Mouse (Mus musculus): Measurements from ENCODE around the gene Chtf18. TPM values are rescaled to one million over a fixed set of nuclear protein-coding genes. Genes with fewer than 3 reads are reported as not detected.

Chtf18 gene
- polyA plus RNA-seq, 1 experiment from 2014 or later = 38.4 TPM

DNA sequence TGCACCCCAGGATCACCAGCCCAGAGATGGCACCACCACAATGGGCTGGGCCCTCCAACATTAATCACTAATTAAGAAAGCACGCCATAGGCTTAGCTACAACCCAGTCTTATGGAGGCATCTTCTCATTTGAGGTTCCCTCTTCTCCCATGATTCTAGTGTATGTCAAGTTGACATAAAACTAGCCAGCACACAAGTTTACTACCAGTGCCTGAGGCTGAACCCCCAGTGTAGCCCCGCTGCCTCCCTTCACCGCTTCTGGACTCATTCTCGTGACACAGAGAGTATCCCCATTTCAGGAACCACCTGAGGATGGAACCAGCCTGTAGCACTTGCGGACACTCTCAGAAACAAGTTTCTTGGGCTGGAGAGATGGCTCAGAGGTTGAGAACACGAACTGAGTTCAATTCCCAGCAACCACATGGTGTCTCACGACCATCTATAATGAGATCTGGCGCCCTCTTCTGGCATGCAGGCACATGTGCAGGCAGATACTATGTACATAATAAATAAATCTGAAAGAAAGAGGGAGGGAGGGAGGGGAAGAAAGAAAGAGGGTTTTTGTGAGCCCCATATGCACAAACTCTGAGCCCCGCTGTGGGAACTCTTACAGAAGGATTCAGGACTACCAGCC, 26.2 kb downstream of the Chtf18 start:
- no peak for ATAC-seq (replicated peaks; ENCODE audit: low FRiP score)
- WGBS = 62% methylated on average over 9 of the region's 9 CpGs
- H3K36me3 ChIP-seq = no peaks in the 10 kb centered on the region

GRCm38 (mm10) chr17:25698446-25698845, 28.8 kb downstream of the Chtf18 start:
- no peak overlapping the region for H3K4me2 ChIP-seq
- no peaks in the 10 kb centered on the region for H3K36me3 ChIP-seq
- 0 out of 2 replicates have a peak, but pooled peaks have one; percentile 62 for ATAC-seq (replicated peaks; ENCODE audit: low FRiP score)
- H3K9me3 ChIP-seq (replicated peaks) = no peaks in the 10 kb centered on the region
- WGBS = 10% methylated on average over 7 of the region's 7 CpGs
- no peaks in the 10 kb centered on the region for H3K4me1 ChIP-seq
- H3K4me3 ChIP-seq (replicated peaks) = no peak overlapping the region
- no peak overlapping the region for H3K27ac ChIP-seq
- H3K9ac ChIP-seq = no peak overlapping the region
- 0 out of 2 replicates have a peak, but pooled peaks cover 3% of the 10 kb centered on the region for H3K27me3 ChIP-seq

More for the DNA sequence above, 26.2 kb downstream of the Chtf18 start:
- Histone ChIP-seq H3K27ac (no peak overlapping the region), H3K27me3 (0 out of 2 replicates have a peak, but pooled peaks cover 3% of the 10 kb centered on the region), H3K9ac (no peak overlapping the region), H3K4me3 (replicated peaks) (no peak overlapping the region), H3K4me1 (no peaks in the 10 kb centered on the region), H3K4me2 (no peak overlapping the region), H3K9me3 (replicated peaks) (no peaks in the 10 kb centered on the region)

DNA sequence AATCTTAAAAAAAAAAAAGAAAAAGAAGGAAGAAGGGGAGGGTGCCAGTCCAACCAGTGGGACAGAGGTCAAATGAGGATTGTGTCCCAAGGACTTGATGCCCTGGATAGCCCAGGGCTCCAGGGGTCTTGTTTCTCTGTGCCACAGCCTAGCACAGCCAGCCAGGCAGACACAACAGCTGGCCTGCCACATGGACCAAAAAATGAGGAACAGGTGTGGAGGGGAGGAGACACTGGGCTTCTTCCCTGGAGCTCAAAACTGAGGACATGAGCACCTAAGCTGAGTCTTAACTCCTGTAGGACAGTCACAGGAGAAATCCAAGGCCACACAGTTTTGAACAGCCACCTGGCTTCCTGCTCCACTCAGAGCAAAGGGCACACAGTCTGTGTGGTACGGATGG, 31.0 kb downstream of the Chtf18 start:
- Histone ChIP-seq H3K27ac (no peak overlapping the region), H3K36me3 (no peaks in the 10 kb centered on the region), H3K4me3 (replicated peaks) (no peak overlapping the region), H3K4me2 (no peak overlapping the region), H3K9ac (no peak overlapping the region), H3K27me3 (0 out of 2 replicates have a peak, but pooled peaks cover 3% of the 10 kb centered on the region), H3K9me3 (replicated peaks) (no peaks in the 10 kb centered on the region), H3K4me1 (no peaks in the 10 kb centered on the region)
- no peak for ATAC-seq (replicated peaks; ENCODE audit: low FRiP score)
- WGBS = 25% methylated on average over 1 of the region's 1 CpGs

- H3K27ac ChIP-seq = no peak overlapping the region
- peaks cover 10% of the 10 kb centered on the region; the same call in 1 of the 2 replicates for H3K27me3 ChIP-seq
- no peak overlapping the region for H3K4me3 ChIP-seq (replicated peaks)
- H3K9me3 ChIP-seq (replicated peaks) = no peaks in the 10 kb centered on the region
- H3K4me1 ChIP-seq = no peaks in the 10 kb centered on the region
- no peak overlapping the region for H3K4me2 ChIP-seq
- H3K9ac ChIP-seq = no peak overlapping the region
- WGBS = 73% methylated on average over 4 of the region's 4 CpGs
- no peaks in the 10 kb centered on the region for H3K36me3 ChIP-seq
- no peak for ATAC-seq (replicated peaks; ENCODE audit: low FRiP score)
Observed at GRCm38 (mm10) chr17:25688922-25689321, 38.3 kb downstream of the Chtf18 start.

- Histone ChIP-seq H3K4me3 (replicated peaks) (no peak overlapping the region), H3K9ac (no peak overlapping the region), H3K27me3 (peaks cover 10% of the 10 kb centered on the region; the same call in 1 of the 2 replicates), H3K9me3 (replicated peaks) (no peaks in the 10 kb centered on the region), H3K27ac (no peak overlapping the region), H3K4me2 (no peak overlapping the region), H3K36me3 (no peaks in the 10 kb centered on the region), H3K4me1 (no peaks in the 10 kb centered on the region)
- 47% methylated on average over 7 of the region's 7 CpGs for WGBS
- no peak for ATAC-seq (replicated peaks; ENCODE audit: low FRiP score)
Observed at GRCm38 (mm10) chr17:25686323-25686722, 40.9 kb downstream of the Chtf18 start.

GRCm38 (mm10) chr17:25681636-25682035, 45.6 kb downstream of the Chtf18 start:
- no peak overlapping the region for H3K4me2 ChIP-seq
- H3K27me3 ChIP-seq = peaks cover 7% of the 10 kb centered on the region; the same call in 1 of the 2 replicates
- no peak overlapping the region for H3K9ac ChIP-seq
- H3K36me3 ChIP-seq = no peaks in the 10 kb centered on the region
- no peak overlapping the region for H3K27ac ChIP-seq
- no peak overlapping the region for H3K4me3 ChIP-seq (replicated peaks)
- no peak for ATAC-seq (replicated peaks; ENCODE audit: low FRiP score)
- no peaks in the 10 kb centered on the region for H3K4me1 ChIP-seq
- 79% methylated on average over 4 of the region's 4 CpGs for WGBS
- no peaks in the 10 kb centered on the region for H3K9me3 ChIP-seq (replicated peaks)

DNA sequence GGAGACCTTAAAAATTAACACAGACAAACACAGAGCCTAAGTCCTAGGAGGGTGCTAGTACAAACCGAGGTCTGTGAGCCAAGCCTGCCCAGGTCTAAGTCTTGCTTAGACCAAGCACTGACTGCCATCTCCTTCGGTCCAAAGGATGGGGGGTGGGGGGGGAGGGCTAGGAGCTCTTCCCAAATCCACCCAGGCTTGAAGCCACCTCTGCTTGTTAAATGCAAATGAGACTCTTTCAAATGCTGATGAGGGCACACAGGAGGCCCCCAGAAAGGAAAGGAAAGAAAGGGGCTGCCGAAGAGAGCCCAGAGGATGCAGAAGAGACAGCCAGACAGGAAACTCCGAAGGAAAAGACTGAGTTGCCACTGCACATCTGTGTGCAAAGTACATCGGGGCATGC, 47.4 kb downstream of the Chtf18 start:
- Histone ChIP-seq H3K27ac (no peak overlapping the region), H3K4me3 (replicated peaks) (no peak overlapping the region), H3K4me1 (no peaks in the 10 kb centered on the region), H3K36me3 (no peaks in the 10 kb centered on the region), H3K27me3 (peaks cover 4% of the 10 kb centered on the region; the same call in 1 of the 2 replicates), H3K9me3 (replicated peaks) (0 out of 2 replicates have a peak, but pooled peaks cover 4% of the 10 kb centered on the region), H3K9ac (no peak overlapping the region), H3K4me2 (no peak overlapping the region)
- 6% methylated on average over 5 of the region's 5 CpGs for WGBS
- no peak for ATAC-seq (replicated peaks; ENCODE audit: low FRiP score)

GRCm38 (mm10) chr17:25677969-25678368, 49.2 kb downstream of the Chtf18 start:
- Histone ChIP-seq H3K4me2 (no peak overlapping the region), H3K4me1 (no peaks in the 10 kb centered on the region), H3K27me3 (no peaks in the 10 kb centered on the region), H3K36me3 (no peaks in the 10 kb centered on the region), H3K27ac (no peak overlapping the region), H3K9me3 (replicated peaks) (0 out of 2 replicates have a peak, but pooled peaks cover 4% of the 10 kb centered on the region), H3K4me3 (replicated peaks) (no peak overlapping the region), H3K9ac (no peak overlapping the region)
- no peak for ATAC-seq (replicated peaks; ENCODE audit: low FRiP score)
- 66% methylated on average over 6 of the region's 6 CpGs for WGBS

- Histone ChIP-seq H3K36me3 (no peaks in the 10 kb centered on the region), H3K9ac (no peak overlapping the region), H3K4me1 (no peaks in the 10 kb centered on the region), H3K9me3 (replicated peaks) (0 out of 2 replicates have a peak, but pooled peaks cover 4% of the 10 kb centered on the region), H3K27ac (no peak overlapping the region), H3K27me3 (no peaks in the 10 kb centered on the region), H3K4me2 (no peak overlapping the region), H3K4me3 (replicated peaks) (no peak overlapping the region)
- ATAC-seq (replicated peaks; ENCODE audit: low FRiP score) = no peak
Observed at GRCm38 (mm10) chr17:25672982-25673381, 54.2 kb downstream of the Chtf18 start.

Small RNA genes within 50 kb of the gene (microRNA-seq; reads per million reads assigned to microRNA genes)
- gene Gm25083 = not detected

Other genes starting within 250 kb of the Chtf18 start
- not detected in 2 replicates for gene Sstr5, start 230.1 kb downstream of the Chtf18 start, polyA plus RNA-seq (2015; fragmentation: Nextera tagmentation; extraction: Ambion mirVana)
- 5.1 and 5.9 TPM in 2 replicates for gene Sox8, start 156.7 kb downstream of the Chtf18 start, polyA plus RNA-seq (2015; fragmentation: Nextera tagmentation; extraction: Ambion mirVana)
- 30.9 and 32.1 TPM in 2 replicates for gene Lmf1, start 148.3 kb downstream of the Chtf18 start, polyA plus RNA-seq (2015; fragmentation: Nextera tagmentation; extraction: Ambion mirVana)
- 0.99 and 1.1 TPM in 2 replicates for gene Gng13, start 10.2 kb downstream of the Chtf18 start, polyA plus RNA-seq (2015; fragmentation: Nextera tagmentation; extraction: Ambion mirVana)
- 19.3 and 20.7 TPM in 2 replicates for gene Rpusd1, start 251 bp upstream of the Chtf18 start, polyA plus RNA-seq (2015; fragmentation: Nextera tagmentation; extraction: Ambion mirVana)
- 0.08 TPM in 1 of 2 replicates, not detected in the other for gene Mslnl, start 8.6 kb upstream of the Chtf18 start, polyA plus RNA-seq (2015; fragmentation: Nextera tagmentation; extraction: Ambion mirVana)
- 5.6 and 6.3 TPM in 2 replicates for gene Msln, start 27.0 kb upstream of the Chtf18 start, polyA plus RNA-seq (2015; fragmentation: Nextera tagmentation; extraction: Ambion mirVana)
- gene Narfl, start 46.4 kb upstream of the Chtf18 start, polyA plus RNA-seq (2015; fragmentation: Nextera tagmentation; extraction: Ambion mirVana) = 30.6 and 31.8 TPM in 2 replicates
- 63.0 and 74.8 TPM in 2 replicates for gene Haghl, start 58.3 kb upstream of the Chtf18 start, polyA plus RNA-seq (2015; fragmentation: Nextera tagmentation; extraction: Ambion mirVana)
- gene Ccdc78, start 59.2 kb upstream of the Chtf18 start, polyA plus RNA-seq (2015; fragmentation: Nextera tagmentation; extraction: Ambion mirVana) = 0.23 and 0.29 TPM in 2 replicates
- 91.7 and 101 TPM in 2 replicates for gene Fam173a, start 65.5 kb upstream of the Chtf18 start, polyA plus RNA-seq (2015; fragmentation: Nextera tagmentation; extraction: Ambion mirVana)
- gene AC134908.4, start 68.2 kb upstream of the Chtf18 start, polyA plus RNA-seq (2015; fragmentation: Nextera tagmentation; extraction: Ambion mirVana) = not detected in 2 replicates
- 53.5 and 58.5 TPM in 2 replicates for gene Metrn, start 69.7 kb upstream of the Chtf18 start, polyA plus RNA-seq (2015; fragmentation: Nextera tagmentation; extraction: Ambion mirVana)
- 1.5 and 2.2 TPM in 2 replicates for gene Fbxl16, start 81.7 kb upstream of the Chtf18 start, polyA plus RNA-seq (2015; fragmentation: Nextera tagmentation; extraction: Ambion mirVana)
- 28.1 and 31.8 TPM in 2 replicates for gene Wdr24, start 96.2 kb upstream of the Chtf18 start, polyA plus RNA-seq (2015; fragmentation: Nextera tagmentation; extraction: Ambion mirVana)
- gene Jmjd8, start 101.4 kb upstream of the Chtf18 start, polyA plus RNA-seq (2015; fragmentation: Nextera tagmentation; extraction: Ambion mirVana) = 56.2 and 61.4 TPM in 2 replicates
- gene Stub1, start 106.0 kb upstream of the Chtf18 start, polyA plus RNA-seq (2015; fragmentation: Nextera tagmentation; extraction: Ambion mirVana) = 336 and 362 TPM in 2 replicates
- 2.8 and 3.8 TPM in 2 replicates for gene Rhbdl1, start 109.9 kb upstream of the Chtf18 start, polyA plus RNA-seq (2015; fragmentation: Nextera tagmentation; extraction: Ambion mirVana)
- 1.8 and 3.0 TPM in 2 replicates for gene Gm20683, start 114.3 kb upstream of the Chtf18 start, polyA plus RNA-seq (2015; fragmentation: Nextera tagmentation; extraction: Ambion mirVana)
- gene Rhot2, start 117.4 kb upstream of the Chtf18 start, polyA plus RNA-seq (2015; fragmentation: Nextera tagmentation; extraction: Ambion mirVana) = 26.8 and 29.0 TPM in 2 replicates
- 31.2 and 35.6 TPM in 2 replicates for gene Wdr90, start 134.1 kb upstream of the Chtf18 start, polyA plus RNA-seq (2015; fragmentation: Nextera tagmentation; extraction: Ambion mirVana)
- 54.9 and 55.1 TPM in 2 replicates for gene Mcrip2, start 141.3 kb upstream of the Chtf18 start, polyA plus RNA-seq (2015; fragmentation: Nextera tagmentation; extraction: Ambion mirVana)
- 78.7 and 81.5 TPM in 2 replicates for gene Mettl26, start 147.7 kb upstream of the Chtf18 start, polyA plus RNA-seq (2015; fragmentation: Nextera tagmentation; extraction: Ambion mirVana)
- gene Wfikkn1, start 153.4 kb upstream of the Chtf18 start, polyA plus RNA-seq (2015; fragmentation: Nextera tagmentation; extraction: Ambion mirVana) = 0.49 and 0.56 TPM in 2 replicates
- 27.8 and 30.9 TPM in 2 replicates for gene Rab40c, start 192.3 kb upstream of the Chtf18 start, polyA plus RNA-seq (2015; fragmentation: Nextera tagmentation; extraction: Ambion mirVana)
- 72.2 and 76.4 TPM in 2 replicates for gene Pigq, start 217.5 kb upstream of the Chtf18 start, polyA plus RNA-seq (2015; fragmentation: Nextera tagmentation; extraction: Ambion mirVana)
- gene Nhlrc4, start 217.5 kb upstream of the Chtf18 start, polyA plus RNA-seq (2015; fragmentation: Nextera tagmentation; extraction: Ambion mirVana) = 1.5 TPM in 2 replicates
- gene A930017K11Rik, start 225.1 kb upstream of the Chtf18 start, polyA plus RNA-seq (2015; fragmentation: Nextera tagmentation; extraction: Ambion mirVana) = 5.4 and 5.7 TPM in 2 replicates

All from kidney, embryonic 15.5 days (tissue).